Mouse (Mus musculus) intestine, embryonic 16.5 days (tissue): ENCODE results near the gene Lgmn. TPM values are rescaled to one million over a fixed set of nuclear protein-coding genes. Genes with fewer than 3 reads are reported as not detected.

Experiments used
- ATAC-seq: fragments of 200-750 bp; cut with Nextera tagmentation; 2 replicates; pipeline ENCODE4 v1.8.0; 2017; ENCODE audit warnings: moderate TSS enrichment, moderate library complexity
- H3K27ac ChIP-seq: fragments of 300-500 bp; sonication (generic); 2 replicates; pipeline ENCODE4 v1.5.1; 2014; ENCODE audit warnings: mild to moderate bottlenecking, low read length
- H3K27me3 ChIP-seq: fragments of 300-500 bp; sonication (generic); replicated peaks from 2 replicates; pipeline ENCODE4 v1.6.1; 2014; ENCODE audit warnings: low read length, control low read depth, mixed read lengths; ENCODE audit not compliant: control insufficient read depth, insufficient read depth
- H3K36me3 ChIP-seq: fragments of 300-500 bp; sonication (generic); 2 replicates; pipeline ENCODE4 v1.6.1; 2014; ENCODE audit warnings: low read length, control low read depth; ENCODE audit not compliant: control insufficient read depth, insufficient read depth
- H3K4me1 ChIP-seq: fragments of 300-500 bp; sonication (generic); 2 replicates; pipeline ENCODE4 v1.6.1; 2014; ENCODE audit warnings: low read length, control low read depth, mixed read lengths; ENCODE audit not compliant: control insufficient read depth, insufficient read depth
- H3K4me2 ChIP-seq: fragments of 300-500 bp; sonication (generic); 2 replicates; pipeline ENCODE4 v1.6.1; 2014; ENCODE audit warnings: low read depth, low read length, control low read depth
- H3K4me3 ChIP-seq: fragments of 300-500 bp; sonication (generic); 2 replicates; pipeline ENCODE4 v1.5.1; 2014; ENCODE audit warnings: mild to moderate bottlenecking, low read length
- H3K9ac ChIP-seq: fragments of 300-500 bp; sonication (generic); 2 replicates; pipeline ENCODE4 v1.6.1; 2014; ENCODE audit warnings: low read depth, low read length
- H3K9me3 ChIP-seq: fragments of 300-500 bp; sonication (generic); 2 replicates; pipeline ENCODE4 v1.6.1; 2016; ENCODE audit warnings: low read length, control low read depth; ENCODE audit not compliant: control insufficient read depth
- WGBS: fragments of 180-500 bp; shearing (Covaris S2); extraction: QIAGEN DNeasy Blood & Tissue Kit; methylation state at CpG from one replicate; pipeline ENCODE4 v1.1.7; 2014; 5-methylcytosine and 5-hydroxymethylcytosine counted together
- polyA plus RNA-seq: library from polyadenylated mRNA; unstranded; fragments of >200 nt; fragmentation: Nextera tagmentation; extraction: Ambion mirVana; gene quantifications from 2 replicates; pipeline ENCODE4 v1.2.1, GENCODE M21; 2015

Lgmn gene
- polyA plus RNA-seq, 1 experiment from 2014 or later, result 92.4 TPM

DNA sequence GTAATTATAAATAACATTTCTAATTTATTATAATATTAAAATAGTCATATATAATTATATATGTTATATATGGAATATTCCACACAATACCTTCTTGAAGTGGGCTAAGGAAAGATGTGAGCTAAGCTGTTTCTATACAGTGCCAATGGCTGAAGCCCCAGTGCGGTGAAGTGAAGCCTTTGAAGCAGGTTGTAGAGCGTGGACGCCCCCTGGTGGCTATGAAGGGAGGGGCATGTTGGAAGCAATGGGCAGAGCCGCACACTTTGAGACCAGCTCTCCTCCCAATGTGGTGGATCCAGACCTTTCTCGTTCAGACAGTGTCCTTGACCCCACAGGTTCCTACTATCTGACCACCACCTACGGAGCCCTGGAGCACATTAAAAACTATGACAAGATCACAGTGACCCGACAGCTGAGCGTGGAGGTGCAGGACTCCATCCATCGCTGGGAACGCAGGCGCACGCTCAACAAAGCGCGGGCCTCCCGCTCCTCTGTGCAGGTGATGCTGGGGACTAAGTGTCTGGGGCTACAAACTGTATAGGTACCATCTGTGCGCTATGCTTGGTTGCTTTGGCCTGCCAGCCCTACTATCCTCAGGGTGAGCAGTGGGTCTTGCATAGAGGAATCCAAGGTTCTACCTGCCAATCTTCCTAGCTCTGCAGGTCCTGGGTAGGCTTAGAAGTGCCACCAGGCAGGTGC lies 52.2 kb downstream of the Lgmn start:
- Histone ChIP-seq H3K9ac (no peak overlapping the region), H3K4me1 (no peaks in the 10 kb centered on the region), H3K27ac (no peak overlapping the region), H3K36me3 (peaks cover 6% of the 10 kb centered on the region; the same call in 1 of the 2 replicates), H3K27me3 (no peaks in the 10 kb centered on the region), H3K4me3 (no peak overlapping the region), H3K9me3 (no peaks in the 10 kb centered on the region), H3K4me2 (no peak overlapping the region)
- 56% methylated on average over 16 of the region's 16 CpGs for WGBS
- peak; percentile 47 for ATAC-seq

DNA sequence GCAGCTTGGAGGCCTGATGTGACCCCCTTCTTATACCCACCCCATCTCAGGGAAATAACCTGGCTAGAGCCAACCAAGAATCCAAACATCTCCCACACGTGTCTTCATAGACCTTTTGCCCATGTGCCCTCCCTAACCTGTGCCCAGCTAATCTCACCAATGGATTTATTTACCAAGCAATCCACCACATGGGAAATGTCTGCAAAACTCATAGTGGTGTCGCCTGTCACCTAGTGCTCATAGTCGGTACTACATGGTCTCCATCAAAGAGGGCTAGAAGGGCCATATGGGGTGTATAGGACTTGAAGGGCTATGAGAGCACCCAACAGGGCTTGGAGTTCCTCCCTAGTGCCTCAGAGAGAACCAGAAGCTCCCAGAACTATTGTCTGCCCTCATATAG lies 54.8 kb downstream of the Lgmn start:
- peaks cover 6% of the 10 kb centered on the region; the same call in 1 of the 2 replicates for H3K36me3 ChIP-seq

DNA sequence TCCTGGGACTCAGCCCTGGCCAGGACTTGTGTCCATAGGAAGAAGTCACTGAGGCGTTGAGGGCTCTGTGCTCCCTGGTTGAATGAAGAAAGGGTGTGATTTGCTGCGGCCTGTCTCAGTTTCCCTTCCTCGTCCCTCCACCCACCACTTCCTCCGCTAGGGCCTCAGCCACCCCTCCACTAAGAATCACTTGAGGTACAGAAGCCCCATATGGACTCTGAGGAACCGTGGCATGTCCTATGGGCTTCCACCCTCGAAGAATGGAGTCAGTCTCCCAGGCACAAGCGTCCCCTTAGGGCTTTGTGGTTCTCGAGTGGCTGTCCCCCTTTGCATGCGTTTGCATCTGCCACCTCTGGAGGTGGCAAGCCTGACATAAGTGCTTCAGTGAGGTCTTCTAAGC lies 56.3 kb downstream of the Lgmn start:
- H3K36me3 ChIP-seq, result peaks cover 6% of the 10 kb centered on the region; the same call in 1 of the 2 replicates
- H3K27me3 ChIP-seq, result no peaks in the 10 kb centered on the region
- no peaks in the 10 kb centered on the region for H3K4me1 ChIP-seq
- no peak for ATAC-seq
- H3K9me3 ChIP-seq, result no peaks in the 10 kb centered on the region
- H3K4me3 ChIP-seq, result no peak overlapping the region
- no peak overlapping the region for H3K27ac ChIP-seq
- H3K4me2 ChIP-seq, result no peak overlapping the region
- WGBS, result 87% methylated on average over 9 of the region's 9 CpGs
- H3K9ac ChIP-seq, result no peak overlapping the region

More for the DNA sequence above, 54.8 kb downstream of the Lgmn start:
- no peak overlapping the region for H3K4me3 ChIP-seq
- H3K9me3 ChIP-seq, result no peaks in the 10 kb centered on the region
- no peaks in the 10 kb centered on the region for H3K27me3 ChIP-seq
- ATAC-seq, result no peak
- H3K4me2 ChIP-seq, result no peak overlapping the region
- WGBS, result 20% methylated on average over 3 of the region's 3 CpGs
- H3K27ac ChIP-seq, result no peak overlapping the region
- H3K9ac ChIP-seq, result no peak overlapping the region
- no peaks in the 10 kb centered on the region for H3K4me1 ChIP-seq

DNA sequence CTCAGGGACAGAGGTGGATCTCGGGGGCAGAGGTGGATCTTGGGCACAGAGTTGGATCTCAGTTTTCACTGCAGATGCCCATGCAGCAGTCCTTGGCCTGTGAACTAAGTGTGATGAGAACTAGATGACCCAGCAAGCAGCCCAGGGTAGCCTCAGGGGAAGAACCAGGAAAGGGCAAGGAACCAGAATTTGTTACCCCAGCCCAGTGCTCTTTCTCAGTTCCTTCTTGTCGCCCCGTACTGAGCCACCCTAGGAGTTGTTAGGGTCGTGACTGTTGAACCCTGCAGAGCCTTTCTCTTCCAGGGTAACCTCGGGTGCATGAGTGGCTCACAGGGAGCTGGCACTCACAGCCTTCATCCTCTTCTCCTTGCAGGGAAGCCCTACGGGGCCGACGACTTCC lies 57.4 kb downstream of the Lgmn start:
- Histone ChIP-seq H3K36me3 (peaks cover 6% of the 10 kb centered on the region; the same call in 1 of the 2 replicates), H3K9ac (no peak overlapping the region), H3K4me1 (no peaks in the 10 kb centered on the region), H3K4me2 (no peak overlapping the region), H3K27ac (no peak overlapping the region), H3K27me3 (no peaks in the 10 kb centered on the region), H3K4me3 (no peak overlapping the region), H3K9me3 (no peaks in the 10 kb centered on the region)
- no peak for ATAC-seq
- WGBS, result 77% methylated on average over 8 of the region's 8 CpGs

DNA sequence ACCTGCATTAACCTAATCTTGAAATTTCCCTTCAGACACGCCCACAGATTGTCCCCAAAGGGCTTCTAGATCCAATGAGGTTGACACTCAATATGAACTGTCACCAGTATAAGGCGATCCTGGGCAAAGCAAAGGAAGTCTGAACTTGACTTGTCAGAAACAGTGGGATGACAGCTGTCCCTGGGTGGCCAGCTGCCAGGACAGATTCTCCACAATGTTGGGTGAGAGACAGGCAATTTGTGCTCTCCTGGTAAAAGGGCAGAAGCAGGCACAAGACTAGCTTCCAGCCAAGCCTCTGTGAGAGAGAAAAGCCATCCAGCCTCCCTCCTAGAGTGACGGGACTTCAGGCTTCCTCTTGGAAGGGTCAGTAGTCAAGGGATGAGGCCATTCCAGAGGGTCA lies 67.3 kb downstream of the Lgmn start:
- no peaks in the 10 kb centered on the region for H3K9me3 ChIP-seq
- no peaks in the 10 kb centered on the region for H3K27me3 ChIP-seq
- no peak overlapping the region for H3K27ac ChIP-seq
- no peak overlapping the region for H3K4me3 ChIP-seq
- 81% methylated on average over 3 of the region's 3 CpGs for WGBS
- H3K4me1 ChIP-seq, result peaks cover 9% of the 10 kb centered on the region
- no peak overlapping the region for H3K9ac ChIP-seq
- no peak overlapping the region for H3K4me2 ChIP-seq
- H3K36me3 ChIP-seq, result peaks cover 3% of the 10 kb centered on the region
- no peak for ATAC-seq

DNA sequence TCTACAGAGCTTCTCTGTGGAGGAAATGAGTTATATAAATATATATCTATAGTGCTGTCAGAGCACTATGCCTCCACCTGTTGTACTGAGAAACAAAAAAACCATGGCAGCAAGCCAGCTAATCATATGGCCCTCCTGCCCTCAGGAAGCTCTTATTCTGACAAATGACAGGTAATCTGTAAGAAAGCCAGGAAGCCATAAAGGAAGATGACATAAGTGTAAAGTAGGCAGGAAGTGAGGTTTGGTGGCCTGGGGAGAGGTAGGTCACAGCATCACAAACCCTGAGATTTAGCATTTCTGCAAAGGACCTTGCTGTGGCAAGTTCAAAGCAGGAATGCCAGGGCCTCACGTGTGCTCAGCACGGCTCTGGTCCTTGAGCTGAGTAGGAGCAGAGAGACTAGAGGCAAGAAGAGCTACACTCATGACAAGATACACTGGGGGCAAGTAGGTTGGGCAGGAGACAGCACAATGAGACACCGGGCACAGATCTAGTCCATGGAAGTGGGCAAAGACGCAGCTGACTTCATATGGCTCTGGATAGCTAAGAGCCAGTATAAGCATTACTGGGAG lies 68.6 kb downstream of the Lgmn start:
- no peak overlapping the region for H3K4me3 ChIP-seq
- no peak for ATAC-seq
- H3K9me3 ChIP-seq, result no peaks in the 10 kb centered on the region
- H3K9ac ChIP-seq, result no peak overlapping the region
- peaks cover 3% of the 10 kb centered on the region for H3K36me3 ChIP-seq
- H3K4me1 ChIP-seq, result peaks cover 9% of the 10 kb centered on the region
- H3K27ac ChIP-seq, result no peak overlapping the region
- H3K4me2 ChIP-seq, result no peak overlapping the region
- 89% methylated on average over 4 of the region's 4 CpGs for WGBS
- H3K27me3 ChIP-seq, result no peaks in the 10 kb centered on the region

DNA sequence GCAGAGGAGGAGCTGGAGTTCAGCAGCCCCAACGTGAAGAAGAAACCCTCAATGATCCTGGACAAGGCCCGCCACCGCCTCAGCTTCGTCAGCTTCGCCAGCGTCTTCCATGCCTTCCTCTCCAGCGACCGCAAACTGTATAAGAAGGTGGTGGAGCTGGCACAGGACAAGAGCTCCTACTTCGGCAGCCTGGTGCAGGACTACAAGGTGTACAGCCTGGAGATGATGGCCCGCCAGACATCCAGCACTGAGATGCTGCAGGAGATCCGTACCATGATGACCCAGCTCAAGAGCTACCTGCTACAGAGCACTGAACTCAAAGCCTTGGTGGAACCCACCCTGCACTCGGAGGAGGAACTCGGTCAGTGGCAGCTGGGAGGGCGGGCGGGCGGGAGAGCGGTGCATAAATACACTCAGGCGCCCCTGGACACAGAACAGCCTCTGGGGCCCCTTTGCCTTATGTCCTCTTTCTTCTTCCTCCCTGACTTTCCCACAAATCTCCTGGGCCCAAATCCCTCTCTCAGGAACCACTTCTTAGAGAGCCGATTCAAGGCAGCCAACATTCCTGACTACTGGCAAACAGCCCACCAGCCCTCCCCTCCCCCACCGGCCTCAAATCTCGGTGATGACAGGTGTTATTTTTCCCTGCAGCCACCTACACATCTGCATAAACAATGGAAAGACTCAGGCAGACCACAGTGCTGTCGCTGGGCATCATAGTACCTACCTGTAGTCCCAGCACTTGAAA lies 70.0 kb downstream of the Lgmn start:
- Histone ChIP-seq H3K9ac (0 out of 2 replicates have a peak overlapping the region, but pooled peaks have one; percentile 2), H3K36me3 (peaks cover 3% of the 10 kb centered on the region), H3K9me3 (no peaks in the 10 kb centered on the region), H3K4me2 (no peak overlapping the region), H3K27me3 (no peaks in the 10 kb centered on the region), H3K4me3 (no peak overlapping the region), H3K4me1 (peaks cover 9% of the 10 kb centered on the region), H3K27ac (no peak overlapping the region)
- no peak for ATAC-seq
- WGBS, result 61% methylated on average over 22 of the region's 22 CpGs

DNA sequence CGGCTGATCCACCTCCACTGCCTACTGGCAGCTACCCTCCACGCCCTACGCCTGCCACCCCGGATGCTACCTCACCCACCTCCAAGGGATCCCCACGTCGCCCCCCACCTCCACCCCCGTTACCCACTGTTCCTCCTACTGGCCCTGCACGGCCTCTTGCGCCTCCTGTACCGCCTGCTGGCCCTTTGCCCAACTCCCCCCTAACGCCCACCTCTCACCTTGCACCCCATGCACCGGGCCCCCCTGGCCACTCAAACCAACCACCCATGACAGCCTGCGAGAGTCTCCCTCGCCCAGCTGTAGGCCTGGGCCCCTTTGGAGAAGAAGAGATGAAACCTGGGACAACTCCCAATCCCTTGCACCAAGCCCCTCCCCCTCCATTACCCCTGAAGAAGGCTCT lies 71.1 kb downstream of the Lgmn start:
- Histone ChIP-seq H3K36me3 (peaks cover 3% of the 10 kb centered on the region), H3K9ac (no peak overlapping the region), H3K27me3 (no peaks in the 10 kb centered on the region), H3K4me2 (no peak overlapping the region), H3K9me3 (no peaks in the 10 kb centered on the region), H3K4me1 (peaks cover 9% of the 10 kb centered on the region), H3K4me3 (no peak overlapping the region), H3K27ac (no peak overlapping the region)
- 86% methylated on average over 14 of the region's 14 CpGs for WGBS
- no peak for ATAC-seq

DNA sequence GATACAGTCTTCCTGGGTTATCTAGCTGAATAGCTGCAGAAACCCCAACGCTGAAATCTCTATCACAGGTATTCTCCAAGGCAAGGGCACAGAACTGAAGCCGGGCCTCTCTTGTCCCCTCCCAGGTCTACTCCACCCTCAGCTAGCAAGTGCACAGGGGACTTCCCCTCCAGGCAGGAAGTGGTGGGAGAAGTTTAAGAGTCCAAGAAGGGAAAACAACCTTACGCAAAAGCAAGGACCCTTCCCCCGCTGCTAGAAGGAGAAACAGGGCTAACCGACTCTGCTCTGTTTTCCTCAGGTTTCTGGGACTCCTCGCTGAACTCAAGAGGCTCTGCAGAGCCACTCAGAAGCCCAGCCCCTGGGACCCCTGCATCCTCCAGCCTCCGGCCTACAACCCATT lies 71.5 kb downstream of the Lgmn start:
- Histone ChIP-seq H3K4me1 (peaks cover 9% of the 10 kb centered on the region), H3K4me2 (no peak overlapping the region), H3K9me3 (no peaks in the 10 kb centered on the region), H3K9ac (no peak overlapping the region), H3K36me3 (peaks cover 3% of the 10 kb centered on the region), H3K4me3 (no peak overlapping the region), H3K27me3 (no peaks in the 10 kb centered on the region), H3K27ac (no peak overlapping the region)
- no peak for ATAC-seq
- WGBS, result 72% methylated on average over 7 of the region's 7 CpGs
